Mouse (Mus musculus) CH12F3 (cell line): ENCODE results near the gene Slc17a9.
"Not testable (repeated sequence)": the region's sequence is repeated elsewhere in the genome, so short reads cannot be mapped to it uniquely, and the experiment has no call there.

Source experiments
- in situ Hi-C: fragments of 300-500 bp; cut with MboI; formaldehyde crosslinking; loops from 2 replicates; pipeline ENCODE4 v1.14.3; 2020; ENCODE audit warnings: low sequenced_read_pairs

Gene Slc17a9

DNA sequence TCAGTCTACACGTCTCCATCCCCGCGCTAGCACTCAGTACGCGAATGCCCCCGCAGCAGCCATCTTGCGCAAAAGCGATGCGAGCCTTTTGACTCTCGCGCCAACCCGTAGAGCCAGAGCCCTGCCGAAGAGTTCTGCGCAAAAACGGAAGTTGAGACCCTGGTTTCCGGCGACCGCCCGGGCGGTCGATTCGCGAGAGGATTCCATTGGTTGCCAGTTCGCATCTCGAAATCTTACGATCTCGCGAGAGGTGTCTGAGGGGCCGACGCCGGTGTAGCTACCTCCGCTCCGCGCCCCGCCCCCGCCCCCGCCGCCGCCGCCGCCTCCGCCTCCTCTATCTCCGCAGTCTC is 15.2 kb upstream of the Slc17a9 start, which contains the start of the genes Dido1 and Gid8:
Gene Dido1 (minus strand): TSS at position 77 of the 350 bp plus-strand sequence.
Gene Gid8 (plus strand): TSS at position 195 of the 350 bp plus-strand sequence.
- in situ Hi-C loops = no loop called here

DNA sequence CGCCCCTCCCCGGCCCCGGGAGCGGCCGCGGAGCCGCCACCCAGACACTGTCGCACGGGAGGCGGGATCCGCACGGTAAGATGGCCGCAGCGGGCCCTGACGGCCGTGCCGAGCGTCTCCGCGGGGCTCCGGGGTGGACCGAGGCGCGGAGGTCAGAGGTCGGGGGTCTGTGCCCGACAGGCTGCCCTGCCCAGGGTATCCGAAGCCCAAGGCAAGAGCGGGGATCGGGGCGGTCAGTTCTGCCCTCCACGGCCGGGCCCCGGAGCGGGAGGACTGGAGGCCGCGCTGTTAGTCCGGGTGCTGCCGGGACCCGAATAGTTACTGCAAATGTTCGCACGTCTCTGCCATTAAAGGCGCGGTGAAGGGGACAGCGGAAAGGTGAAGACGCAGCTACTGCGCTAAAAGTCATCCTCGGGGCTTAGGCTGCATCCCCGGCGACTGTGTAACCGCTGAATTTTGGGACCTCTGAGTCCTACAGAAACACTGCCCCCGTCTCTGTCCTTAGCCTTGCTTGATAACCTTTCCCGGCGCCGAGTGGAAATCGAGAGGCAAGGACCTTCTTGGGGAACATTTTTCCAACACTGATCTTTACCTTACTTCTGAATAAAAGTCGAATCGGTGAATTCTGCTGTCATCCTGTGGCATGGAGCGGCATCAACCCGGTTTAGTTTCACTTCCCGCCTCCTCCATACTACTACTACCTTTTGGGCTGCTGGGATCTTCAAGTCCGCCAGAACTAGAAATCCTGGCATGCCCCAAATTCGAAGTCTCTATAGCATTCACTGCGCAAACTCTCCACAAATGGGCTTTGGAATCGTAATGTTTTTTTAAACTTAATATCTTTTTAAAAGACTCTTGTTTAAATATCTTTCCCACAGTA is 14.5 kb upstream of the Slc17a9 start:
- in situ Hi-C loops = no loop called here

DNA sequence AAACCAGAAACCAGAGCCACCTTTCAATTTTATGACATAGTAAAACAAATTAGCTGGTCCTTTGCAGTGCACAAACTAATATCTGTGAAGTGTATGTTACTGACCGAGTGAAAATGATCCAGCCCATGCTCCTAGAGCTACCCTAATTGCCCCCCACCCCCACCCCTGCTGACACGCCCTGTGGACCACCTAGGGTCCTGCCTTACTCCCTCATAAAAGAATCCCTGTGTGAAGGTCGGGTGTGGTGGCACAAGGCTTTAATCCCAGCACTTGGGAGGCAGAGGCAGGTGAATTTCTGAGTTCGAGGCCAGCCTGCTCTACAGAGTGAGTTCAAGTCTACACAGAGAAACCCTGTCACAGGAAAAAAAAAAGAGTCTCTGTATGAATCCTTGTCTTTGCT is 13.5 kb upstream of the Slc17a9 start:
- in situ Hi-C loops = no loop called here

DNA sequence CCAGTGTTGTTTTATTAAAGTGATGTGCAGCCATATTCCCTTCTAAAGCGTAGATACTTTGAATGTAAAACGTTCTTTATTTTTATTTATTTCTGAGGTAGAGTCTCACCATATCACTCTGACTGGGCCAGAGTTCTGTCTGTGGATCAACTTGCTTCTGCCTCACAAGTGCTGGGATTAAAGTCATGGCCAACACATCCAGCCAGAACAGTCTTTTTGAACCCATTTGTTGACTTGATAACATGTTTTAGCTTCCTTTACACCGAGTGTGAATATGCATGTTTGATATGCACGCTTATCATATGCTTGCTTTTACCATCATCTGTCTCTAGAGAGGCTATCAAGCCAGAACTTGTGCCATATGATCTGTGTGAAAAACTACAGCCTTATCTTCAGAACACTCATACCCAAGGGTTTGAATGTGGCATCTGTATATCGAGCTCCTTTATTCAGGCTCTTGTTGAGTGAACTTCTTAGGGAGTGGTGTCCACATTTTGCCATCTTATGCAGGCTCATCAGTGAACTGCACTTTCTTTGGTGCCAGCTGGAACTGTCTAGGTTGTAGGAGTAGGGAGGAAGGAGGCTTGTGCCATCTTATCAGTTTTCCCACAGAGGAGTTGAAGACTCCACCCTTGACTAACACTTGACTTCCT is 12.9 kb upstream of the Slc17a9 start:
- in situ Hi-C loops = no loop called here

DNA sequence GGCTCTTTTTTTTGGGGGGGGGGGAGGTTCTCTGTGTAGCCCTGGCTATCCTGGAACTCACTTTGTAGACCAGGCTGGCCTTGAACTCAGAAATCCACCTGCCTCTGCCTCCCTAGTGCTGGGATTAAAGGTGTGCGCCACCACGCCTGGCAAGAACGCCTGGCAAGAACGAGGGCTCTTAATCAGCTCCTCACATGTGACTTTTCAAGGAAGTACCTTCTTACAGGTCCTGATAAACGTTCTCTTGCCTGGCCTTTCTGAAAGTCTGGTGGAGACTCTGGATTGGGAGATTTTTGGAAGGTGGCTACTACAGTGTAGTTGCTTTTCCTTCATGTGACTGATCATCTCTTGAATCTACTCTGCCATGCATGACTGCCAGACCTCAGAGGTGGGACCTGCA is 2.3 kb upstream of the Slc17a9 start:
- in situ Hi-C loops = not testable (repeated sequence)

DNA sequence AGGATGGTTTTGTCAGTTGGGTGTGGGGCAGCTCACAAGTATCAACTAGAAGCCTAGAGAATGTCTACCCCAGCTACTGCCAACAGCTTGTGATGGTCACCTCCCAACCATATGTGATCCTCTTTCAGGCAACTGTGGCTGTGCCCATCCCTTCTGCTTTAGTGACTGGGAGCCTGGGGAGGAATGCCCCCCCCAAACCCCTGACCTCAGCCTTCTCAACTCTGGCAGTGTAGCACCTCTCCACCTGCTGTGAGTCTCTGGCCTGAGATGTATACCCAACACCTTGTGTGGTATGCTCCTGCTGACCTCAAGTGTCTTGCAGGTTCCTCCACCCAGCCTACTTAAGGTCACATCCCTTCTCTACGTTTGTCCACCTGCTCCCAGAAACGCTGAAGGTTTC is 1.2 kb upstream of the Slc17a9 start:
- in situ Hi-C loops = no loop called here

DNA sequence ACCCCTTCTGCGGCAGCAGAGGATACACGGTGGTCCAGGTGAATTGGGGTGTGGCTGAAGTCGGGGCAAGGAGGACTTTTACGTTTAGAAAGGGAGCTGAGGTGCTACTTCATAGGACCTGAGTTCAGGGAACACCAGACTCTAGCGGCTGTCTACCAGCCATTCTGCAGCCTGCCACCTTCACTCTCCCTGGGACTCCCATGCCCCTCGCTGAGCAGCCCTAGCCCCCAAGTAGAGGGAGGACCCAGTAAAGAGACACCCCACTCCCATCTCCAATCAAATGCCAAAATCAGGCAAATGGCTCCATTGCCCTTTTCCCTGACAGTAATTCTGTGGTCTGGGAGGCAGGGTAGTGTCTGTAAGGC is 333 bp downstream of the Slc17a9 start:
- in situ Hi-C loops = no loop called here

DNA sequence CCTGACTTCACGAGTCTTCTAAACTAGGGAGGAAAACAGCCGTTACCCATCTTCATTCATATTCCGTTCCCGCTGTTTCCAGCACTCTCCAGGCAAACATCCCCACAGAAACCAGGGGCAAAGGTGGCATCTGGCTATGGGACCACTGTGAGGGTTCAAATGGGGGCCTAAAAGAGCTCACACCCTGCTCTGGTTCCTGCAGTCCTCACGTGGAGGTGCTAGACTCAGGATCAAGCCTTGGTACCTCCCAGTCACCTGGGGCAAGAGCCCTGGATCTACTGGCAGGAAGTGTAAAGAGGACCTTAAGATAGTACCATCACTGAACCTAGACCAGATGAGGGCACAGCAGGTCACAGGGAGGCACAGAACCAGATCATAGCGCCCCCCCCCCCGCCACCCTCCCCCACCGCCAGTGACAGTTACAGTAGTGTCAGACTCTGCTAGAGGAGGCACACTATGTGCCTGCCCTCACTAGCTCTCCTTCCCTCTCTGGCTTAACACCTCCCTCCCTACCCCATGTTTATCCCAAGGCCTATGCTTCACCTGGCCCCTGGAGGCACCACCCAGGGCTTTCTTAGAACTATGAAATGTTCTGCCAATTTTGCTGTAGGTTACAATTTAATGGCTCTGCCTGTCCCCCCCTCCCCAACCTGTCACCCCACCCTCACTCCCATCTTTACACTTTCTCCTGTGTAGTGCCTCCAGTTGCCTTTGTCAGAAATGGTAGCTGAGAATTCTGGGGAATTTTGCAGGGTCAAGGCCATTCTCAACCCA is 980 bp downstream of the Slc17a9 start:
- in situ Hi-C loops = no loop called here

DNA sequence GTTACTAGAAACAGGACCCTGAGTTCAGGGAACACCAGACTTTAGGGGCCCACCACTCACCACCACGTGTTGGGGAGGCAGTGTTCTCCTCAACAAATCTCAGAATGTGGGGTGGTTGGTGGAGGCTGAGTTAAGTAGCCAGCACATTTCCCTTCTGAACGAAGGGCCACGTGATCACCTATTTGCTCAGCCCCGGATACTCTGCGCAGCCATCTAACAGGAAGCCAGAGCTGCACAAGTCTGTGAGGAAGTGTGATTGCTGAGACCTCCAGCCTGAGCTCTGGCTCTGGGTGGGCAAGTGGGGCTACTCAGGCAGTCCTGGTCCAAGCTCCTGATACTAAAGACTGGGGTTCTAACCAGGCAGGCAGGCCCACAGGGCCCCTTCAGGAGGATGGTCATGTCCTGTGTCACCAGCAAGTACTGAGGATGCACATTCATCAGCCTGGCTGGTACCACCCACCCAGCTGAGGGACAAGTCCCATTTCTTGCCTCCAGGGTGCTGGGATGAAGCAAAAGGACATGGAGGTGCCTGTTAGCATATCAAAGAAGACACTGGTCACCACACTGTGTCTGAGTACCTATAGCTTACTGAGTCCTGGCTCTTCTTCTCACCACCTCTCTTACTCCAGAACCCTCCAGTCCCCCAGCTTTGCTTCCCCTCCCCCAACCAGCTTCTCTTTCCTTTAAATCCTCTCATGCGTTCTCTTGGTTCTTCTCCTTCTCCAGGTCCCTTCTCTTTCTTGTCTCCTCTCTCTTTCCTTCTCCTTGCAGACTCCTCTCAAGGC is 1.8 kb downstream of the Slc17a9 start:
- in situ Hi-C loops = no loop called here

DNA sequence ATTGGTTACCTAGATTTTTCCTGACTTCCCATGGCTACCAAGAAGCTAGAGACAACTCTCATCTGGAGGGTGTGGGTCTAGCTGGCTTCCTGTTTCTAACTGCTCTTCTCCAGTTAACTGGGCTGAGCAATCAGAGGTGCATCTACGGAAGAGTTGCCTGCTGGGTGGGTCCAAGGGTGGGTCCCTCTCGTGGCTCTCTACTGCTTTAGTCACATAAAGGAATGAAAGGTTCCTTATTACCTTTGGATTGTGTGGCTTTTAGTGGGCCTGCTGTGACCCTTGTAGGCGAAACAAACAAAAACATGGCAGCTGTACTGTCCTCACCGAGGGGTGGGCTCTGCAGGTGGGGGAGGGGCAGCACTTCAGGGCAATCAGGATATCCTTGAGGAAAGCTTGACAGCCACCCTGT is 2.6 kb downstream of the Slc17a9 start:
- in situ Hi-C loops = no loop called here

DNA sequence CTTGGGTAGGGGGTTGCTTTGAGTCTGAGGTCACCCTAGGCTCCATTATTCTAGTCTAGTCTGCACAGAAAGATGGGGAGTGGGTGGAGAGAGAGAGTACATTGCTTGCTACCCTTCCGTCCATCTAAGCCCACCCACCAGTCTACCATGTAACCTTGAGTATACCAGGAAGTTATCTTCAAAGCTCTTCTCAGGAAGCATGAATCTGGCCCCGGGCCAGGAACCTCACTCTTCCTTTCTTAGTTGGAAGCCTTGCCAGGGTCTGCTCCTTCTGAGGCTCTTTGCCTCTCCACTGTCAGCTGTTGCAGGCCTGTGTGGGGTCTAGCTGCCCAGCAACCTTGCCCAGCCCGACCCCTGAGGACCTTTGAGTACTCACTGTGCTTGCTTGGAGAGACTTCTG is 6.0 kb downstream of the Slc17a9 start:
- in situ Hi-C loops = no loop called here

DNA sequence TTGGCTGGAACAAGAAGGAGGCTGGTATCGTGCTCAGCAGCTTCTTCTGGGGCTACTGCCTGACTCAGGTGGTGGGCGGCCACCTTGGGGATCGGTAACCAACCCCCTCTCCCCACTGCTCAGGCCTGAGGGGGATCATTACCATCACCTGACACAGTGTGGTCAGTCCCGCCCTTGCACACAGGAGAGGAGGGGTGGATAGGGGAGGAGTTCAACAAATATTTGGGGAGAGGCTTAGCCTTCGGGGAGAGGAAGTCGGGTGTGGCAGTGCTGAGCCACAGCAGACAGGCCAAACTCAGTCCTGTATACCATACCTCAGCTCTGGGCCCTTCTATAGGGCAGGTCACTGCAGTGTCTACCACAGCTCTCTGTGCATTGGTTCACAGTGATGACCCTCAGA is 6.9 kb downstream of the Slc17a9 start:
- in situ Hi-C loops = no loop called here

DNA sequence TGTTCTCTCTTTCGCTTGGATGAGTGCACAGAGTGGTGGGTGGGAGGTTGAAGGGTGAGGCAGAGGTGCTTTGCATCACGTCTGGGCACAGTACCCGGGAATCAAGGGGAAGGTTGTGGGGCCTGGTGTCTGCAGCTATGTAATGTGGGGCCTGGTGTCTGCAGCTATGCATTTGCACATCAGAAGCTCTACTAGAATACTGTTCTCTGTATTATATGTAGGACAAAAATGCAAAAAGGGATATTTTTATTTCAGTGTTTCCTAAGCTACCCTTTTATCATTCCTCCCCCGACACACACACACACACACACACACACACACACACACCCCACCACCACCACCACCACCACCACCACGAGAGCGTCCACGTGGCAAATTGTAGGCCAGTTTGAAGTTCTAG is 10.2 kb downstream of the Slc17a9 start:
- in situ Hi-C loops = no loop called here

DNA sequence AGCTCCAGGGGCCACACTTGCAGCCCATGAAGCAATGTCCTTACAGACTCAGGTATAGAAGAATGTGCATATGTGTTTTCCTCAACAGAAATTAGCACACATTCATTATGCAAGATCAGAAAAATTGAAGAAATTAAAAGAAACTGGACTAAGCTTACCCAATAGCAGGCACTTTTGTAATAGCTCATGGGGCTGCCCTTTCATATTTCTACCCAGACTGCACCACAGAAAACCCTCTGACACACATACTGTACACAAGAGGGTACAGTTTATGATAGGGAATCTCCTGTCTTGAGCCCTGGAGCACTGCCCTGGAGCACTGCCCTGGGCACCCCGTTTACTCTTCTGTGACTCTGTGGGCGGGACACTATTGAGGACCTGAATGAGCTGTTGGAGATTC is 12.9 kb downstream of the Slc17a9 start:
- in situ Hi-C loops = no loop called here

DNA sequence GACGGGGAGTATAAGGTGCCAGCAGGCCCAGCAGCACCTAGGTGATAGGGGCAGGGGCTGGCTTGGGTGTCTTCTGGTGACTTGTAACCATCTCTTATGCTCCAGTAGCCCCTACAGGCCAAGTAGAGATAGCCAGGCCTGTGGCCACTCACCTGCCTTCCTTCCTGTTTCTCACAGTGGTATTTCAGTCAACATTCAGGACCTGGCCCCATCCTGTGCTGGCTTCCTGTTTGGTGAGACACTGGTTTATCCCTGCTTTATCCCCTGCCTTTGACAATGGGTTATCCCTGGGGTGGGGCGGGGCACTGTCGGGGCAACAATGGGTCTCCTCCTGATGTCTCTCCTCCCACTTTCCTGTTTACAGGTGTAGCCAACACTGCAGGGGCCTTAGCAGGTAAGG is 15.3 kb downstream of the Slc17a9 start:
- in situ Hi-C loops = no loop called here

DNA sequence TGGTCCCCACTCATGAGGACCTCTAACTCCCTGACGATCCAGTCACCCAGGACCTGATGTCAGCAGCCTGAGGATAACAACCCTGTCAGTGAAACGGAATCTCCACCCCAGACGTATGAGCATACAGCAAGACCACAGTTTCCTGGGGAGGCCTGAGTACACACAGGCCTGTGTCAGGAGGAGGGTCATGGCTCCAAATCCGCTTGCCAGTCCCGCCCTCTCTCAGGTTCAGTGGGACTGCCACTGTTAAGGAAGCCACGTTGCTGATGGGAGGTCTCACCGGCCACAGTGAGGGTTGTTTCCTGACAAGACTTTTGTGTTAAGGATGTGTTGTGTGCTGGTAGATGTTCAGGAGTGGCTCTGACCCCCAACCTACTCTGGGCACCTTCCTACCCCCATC is 16.4 kb downstream of the Slc17a9 start:
- in situ Hi-C loops = no loop called here

DNA sequence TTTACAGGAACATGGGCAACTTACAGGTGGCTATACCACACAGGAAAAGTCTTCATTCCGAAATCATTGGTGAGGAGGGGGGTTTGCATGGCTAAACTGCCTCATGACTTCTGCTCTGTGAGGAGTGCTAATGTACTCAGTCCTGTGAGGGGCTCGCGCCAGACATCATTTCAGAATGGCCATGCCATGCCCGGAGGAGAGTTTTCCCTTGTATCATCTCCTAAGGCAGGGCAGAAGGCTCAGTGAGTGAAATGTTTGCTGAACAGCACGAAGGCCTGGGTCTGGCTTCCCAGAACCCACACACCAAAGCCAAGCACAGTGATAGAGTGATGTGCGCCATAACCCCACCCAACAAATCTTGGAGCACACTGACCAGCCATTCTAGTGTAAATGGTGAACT is 17.8 kb downstream of the Slc17a9 start:
- in situ Hi-C loops = no loop called here

DNA sequence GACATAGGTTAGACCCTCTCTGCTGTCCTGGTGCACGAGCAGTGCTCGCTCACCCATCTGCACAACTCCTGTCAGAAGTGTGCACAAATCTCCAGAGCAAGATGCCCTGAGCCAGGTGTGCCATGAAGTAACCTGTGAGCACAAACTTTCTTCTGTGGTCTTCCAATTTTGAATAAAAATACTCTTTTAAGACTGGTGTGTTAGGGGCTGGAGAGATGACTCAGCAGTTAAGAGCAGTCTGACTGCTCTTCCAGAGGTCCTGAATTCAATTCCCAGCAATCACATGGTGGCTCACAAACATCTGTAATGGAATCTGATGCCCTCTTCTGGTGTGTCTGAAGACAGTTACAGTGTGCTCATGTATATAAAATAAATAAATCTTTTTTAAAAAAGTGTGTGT is 18.3 kb downstream of the Slc17a9 start:
- in situ Hi-C loops = no loop called here

DNA sequence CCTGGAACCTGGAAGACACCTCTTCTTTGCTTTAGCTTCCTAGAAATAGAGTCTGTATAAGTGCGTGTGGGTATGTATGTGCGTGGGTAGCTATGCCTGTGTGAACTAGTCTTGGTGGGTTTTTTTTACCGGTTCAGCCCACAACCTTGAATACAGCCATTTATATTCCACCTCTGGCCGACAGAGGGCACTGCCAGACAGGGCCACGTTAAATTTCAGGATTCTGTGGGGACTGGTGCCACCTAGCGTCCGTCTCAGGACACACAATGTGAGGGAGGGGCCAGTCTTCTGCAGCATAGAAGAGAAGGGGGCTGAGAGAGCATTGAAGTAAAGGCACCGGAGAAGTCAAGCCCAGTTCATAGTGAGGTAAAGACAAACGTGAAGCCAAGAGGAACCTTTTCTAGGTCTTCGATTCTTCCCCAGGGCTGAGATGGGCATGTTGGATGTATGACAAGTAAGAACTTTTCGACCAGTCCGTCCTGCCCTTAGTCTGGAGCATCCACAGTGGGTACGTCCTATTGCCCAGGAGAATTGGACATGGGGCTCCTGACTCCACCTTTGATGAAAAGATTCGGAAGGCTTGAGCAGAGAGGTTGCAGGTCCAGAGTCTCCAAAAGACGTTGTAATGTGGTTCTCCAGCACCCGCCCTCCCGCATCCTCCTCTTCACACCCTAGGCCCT is 20.3 kb downstream of the Slc17a9 start:
- in situ Hi-C loops = no loop called here

DNA sequence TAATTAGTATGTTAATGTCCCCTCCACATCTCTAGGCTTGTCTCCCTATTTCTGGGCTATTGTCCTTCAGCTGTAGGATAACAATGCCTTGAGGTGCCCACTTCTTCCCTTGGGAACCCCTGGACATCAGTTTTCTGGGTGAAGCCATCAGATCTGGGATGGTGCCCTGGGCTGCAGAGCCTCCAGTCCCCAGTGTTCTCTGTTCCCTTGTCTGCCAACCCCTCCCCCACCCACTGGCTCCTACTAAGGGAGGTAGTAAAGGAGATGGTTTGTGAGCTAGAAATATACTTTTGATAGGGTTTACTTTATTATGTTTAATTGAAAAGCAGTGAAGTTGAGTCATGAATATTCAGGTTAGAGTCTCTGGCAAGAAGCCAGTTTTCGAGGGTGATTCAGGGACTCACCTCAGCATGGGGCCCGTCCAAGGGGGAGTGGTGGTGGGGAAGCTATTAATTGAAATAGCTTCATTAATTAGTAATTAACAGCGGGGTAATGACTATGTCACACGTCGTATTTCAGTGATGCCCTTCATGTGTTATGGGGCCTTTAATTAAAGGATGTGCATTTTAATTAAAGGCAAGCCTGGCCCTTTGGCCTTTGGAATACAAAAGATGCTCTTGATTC is 21.6 kb downstream of the Slc17a9 start:
- in situ Hi-C loops = no loop called here
